Mouse (Mus musculus) brain, embryonic 14.5 days (tissue): Measurements from ENCODE around the gene Relt.

Source experiments
- CTCF ChIP-seq: fragments of 200-500 bp; IDR thresholded peaks from 2 replicates; pipeline ENCODE4 v1.5.1; 2012; ENCODE audit warnings: inconsistent platforms, mild to moderate bottlenecking, moderate library complexity, borderline replicate concordance; ENCODE audit not compliant: insufficient read depth, insufficient read length; ENCODE audit errors: extremely low read depth
- POLR2A ChIP-seq: fragments of 200-500 bp; IDR thresholded peaks from 2 replicates; pipeline ENCODE4 v1.6.1; 2012; ENCODE audit warnings: mild to moderate bottlenecking, inconsistent platforms, borderline replicate concordance; ENCODE audit not compliant: poor library complexity, insufficient read depth, insufficient read length, severe bottlenecking; ENCODE audit errors: extremely low read depth

DNA sequence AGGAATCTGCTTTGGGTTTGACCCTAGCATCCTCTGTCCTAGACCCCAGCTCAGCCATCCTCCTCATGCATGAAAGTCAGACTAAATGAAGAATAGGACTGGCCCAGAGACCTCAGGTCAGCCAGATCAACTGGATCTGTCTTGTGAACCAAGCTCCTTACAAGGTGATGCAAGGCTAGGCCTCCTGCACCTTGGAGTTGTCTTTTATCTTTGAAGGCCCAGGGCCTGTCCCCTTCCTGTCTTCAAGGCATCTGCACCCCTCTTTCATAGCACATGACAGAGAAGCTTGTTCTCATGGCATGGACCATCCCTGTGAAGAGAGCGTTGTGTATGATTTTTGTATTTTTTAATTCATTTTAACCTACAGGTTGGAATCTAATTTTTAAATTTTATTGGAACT is 22.3 kb downstream of the Relt start:
- TF ChIP-seq CTCF (no peak), POLR2A (no peak)
